Mouse (Mus musculus) layer of hippocampus, adult 2 months (tissue): ENCODE results near the gene Tkfc. TPM values are rescaled to one million over a fixed set of nuclear protein-coding genes. Genes with fewer than 3 reads are reported as not detected.

Experiments used
- DNase-seq, 2 experiments: peaks; one replicate each; pipeline ENCODE4 v3.0.0; 2022; ENCODE audit warnings: low spot score in 2 of 2
- H3K27ac ChIP-seq: fragments of 200-600 bp; 2 replicates; pipeline ENCODE4 v1.8.1; 2022
- H3K4me3 ChIP-seq: fragments of 200-600 bp; 2 replicates; pipeline ENCODE4 v1.8.1; 2022; ENCODE audit warnings: mild to moderate bottlenecking
- CTCF ChIP-seq: fragments of 200-600 bp; conservative IDR thresholded peaks from 2 replicates; pipeline ENCODE4 v1.8.1; 2022; ENCODE audit warnings: antibody characterized with exemption, mild to moderate bottlenecking, moderate library complexity
- long read RNA-seq, 2 experiments: library from polyadenylated mRNA; stranded (forward); transcript quantifications; one replicate each; pipeline ENCODE4 v2.0.0; 2021; ENCODE audit warnings: borderline mapping rate in 2 of 2
- total RNA-seq, 2 experiments: library from RNA; stranded (reverse); gene quantifications; 2 replicates each; pipeline ENCODE4 v1.2.3; 2021

Tkfc gene
- total RNA-seq: 10 to 100 TPM; 16.5 to 19.1 TPM
- long read RNA-seq, experiment 1, partial matches to known transcripts: 0 of 22 reads
- long read RNA-seq, experiment 1, other reads (novel, unspliced or antisense): 19 of 22 reads
- long read RNA-seq, experiment 2, partial matches to known transcripts: 0 of 23 reads
- long read RNA-seq, experiment 2, other reads (novel, unspliced or antisense): 22 of 23 reads

- peak; percentile 81 for TF ChIP-seq CTCF
- peak; percentile 98 to 99 for DNase-seq
- H3K4me3 ChIP-seq: peak within 1 kb of the TSS; percentile 96
These were observed at the start of gene Tkfc, which contains the start of gene Ddb1 for GRCm38 (mm10) chr19:10605293-10605900. Gene Tkfc (minus strand): TSS chr19:10605654. Gene Ddb1 (plus strand): TSS chr19:10605327.

GRCm38 (mm10) chr19:10648156-10648555, 42.7 kb upstream of the Tkfc start:
- DNase-seq: no peak
- no peak for TF ChIP-seq CTCF
- no peak overlapping the region for H3K4me3 ChIP-seq
- H3K27ac ChIP-seq: no peak overlapping the region

More at GRCm38 (mm10) chr19:10605293-10605900, at the start of gene Tkfc, which contains the start of gene Ddb1:
- peak within 1 kb of the TSS; percentile 98 for H3K27ac ChIP-seq

GRCm38 (mm10) chr19:10645616-10646015, 40.2 kb upstream of the Tkfc start:
- DNase-seq: no peak
- no peak overlapping the region for H3K4me3 ChIP-seq
- H3K27ac ChIP-seq: no peak overlapping the region
- TF ChIP-seq CTCF: no peak

- Histone ChIP-seq H3K4me3 (no peak overlapping the region), H3K27ac (no peak overlapping the region)
- DNase-seq: no peak
- no peak for TF ChIP-seq CTCF
These were observed 35.3 kb upstream of the Tkfc start for GRCm38 (mm10) chr19:10640589-10641378.

- no peak for TF ChIP-seq CTCF
- no peak overlapping the region for H3K4me3 ChIP-seq
- no peak overlapping the region for H3K27ac ChIP-seq
- no peak for DNase-seq
These were observed 34.6 kb upstream of the Tkfc start for GRCm38 (mm10) chr19:10640080-10640479.

- no peak for TF ChIP-seq CTCF
- no peak for DNase-seq
- Histone ChIP-seq H3K27ac (no peak overlapping the region), H3K4me3 (no peak overlapping the region)
These were observed 32.4 kb upstream of the Tkfc start for GRCm38 (mm10) chr19:10637840-10638239.

GRCm38 (mm10) chr19:10634872-10635318, 29.4 kb upstream of the Tkfc start:
- Histone ChIP-seq H3K27ac (peak overlapping the region; percentile 82), H3K4me3 (peak overlapping the region; percentile 63)
- no peak for TF ChIP-seq CTCF
- DNase-seq: peak; percentile 70 to 71

- peak; percentile 64 for TF ChIP-seq CTCF
- DNase-seq: peak; percentile 14 to 23
- H3K27ac ChIP-seq: peak within 1 kb of the TSS; percentile 82
- H3K4me3 ChIP-seq: peak within 1 kb of the TSS; percentile 63
These were observed 28.8 kb upstream of the Tkfc start, which contains the start of gene Vwce for GRCm38 (mm10) chr19:10634106-10634871. Gene Vwce (plus strand): TSS chr19:10634213.

GRCm38 (mm10) chr19:10608573-10609240, 3.3 kb upstream of the Tkfc start:
- TF ChIP-seq CTCF: no peak
- H3K27ac ChIP-seq: no peak overlapping the region
- no peak for DNase-seq
- no peak overlapping the region for H3K4me3 ChIP-seq

GRCm38 (mm10) chr19:10605901-10606622, 608 bp upstream of the Tkfc start:
- Histone ChIP-seq H3K4me3 (peak overlapping the region; percentile 96), H3K27ac (peak overlapping the region; percentile 98)
- DNase-seq: no peak
- TF ChIP-seq CTCF: no peak

GRCm38 (mm10) chr19:10604534-10604933, 920 bp downstream of the Tkfc start:
- Histone ChIP-seq H3K27ac (peak overlapping the region; percentile 98), H3K4me3 (peak overlapping the region; percentile 96)
- DNase-seq: no peak
- no peak for TF ChIP-seq CTCF
